Mouse (Mus musculus) liver, postnatal 0 days (tissue): ENCODE results near the gene Nedd9. TPM values are rescaled to one million over a fixed set of nuclear protein-coding genes. Genes with fewer than 3 reads are reported as not detected.

Source experiments
- ATAC-seq: fragments of 200-750 bp; cut with Nextera tagmentation; 2 replicates; pipeline ENCODE4 v1.8.0; 2017; ENCODE audit warnings: mild to moderate bottlenecking, moderate library complexity
- DNase-seq: peaks from one replicate; pipeline ENCODE4 v3.0.0-alpha.2; 2016
- H3K27ac ChIP-seq: fragments of 300-500 bp; sonication (generic); 2 replicates; pipeline ENCODE4 v1.5.1; 2014; ENCODE audit warnings: antibody characterized with exemption, moderate library complexity, mild to moderate bottlenecking, low read depth
- H3K27me3 ChIP-seq: fragments of 300-500 bp; sonication (generic); 2 replicates; pipeline ENCODE4 v1.6.1; 2014; ENCODE audit warnings: low read length, control low read depth, mixed read lengths; ENCODE audit not compliant: insufficient read depth
- H3K36me3 ChIP-seq: fragments of 300-500 bp; sonication (generic); replicated peaks from 2 replicates; pipeline ENCODE4 v1.6.1; 2014; ENCODE audit warnings: mild to moderate bottlenecking, control low read depth, low read length, moderate library complexity, mixed read lengths; ENCODE audit not compliant: insufficient read depth
- H3K4me1 ChIP-seq: fragments of 300-500 bp; sonication (generic); 2 replicates; pipeline ENCODE4 v1.6.1; 2014; ENCODE audit warnings: antibody characterized with exemption, mild to moderate bottlenecking, control low read depth; ENCODE audit not compliant: insufficient read depth
- H3K4me2 ChIP-seq: fragments of 300-500 bp; sonication (generic); 2 replicates; pipeline ENCODE4 v1.6.1; 2014; ENCODE audit warnings: low read depth, mild to moderate bottlenecking, low read length, moderate library complexity, mixed read lengths
- H3K4me3 ChIP-seq: fragments of 300-500 bp; sonication (generic); 2 replicates; pipeline ENCODE4 v1.5.1; 2014; ENCODE audit warnings: low read depth, low read length
- H3K9ac ChIP-seq: fragments of 300-500 bp; sonication (generic); replicated peaks from 2 replicates; pipeline ENCODE4 v1.6.1; 2014; ENCODE audit warnings: mild to moderate bottlenecking, moderate library complexity
- H3K9me3 ChIP-seq: fragments of 300-500 bp; sonication (generic); 2 replicates; pipeline ENCODE4 v1.6.1; 2016; ENCODE audit warnings: mild to moderate bottlenecking, control low read depth, low read length, mixed read lengths
- CTCF ChIP-seq: sonication (generic); IDR thresholded peaks from 2 replicates; pipeline ENCODE4 v1.5.1; 2016; ENCODE audit warnings: antibody characterized with exemption, low read depth
- EP300 ChIP-seq: IDR thresholded peaks from 2 replicates; pipeline ENCODE4 v1.6.1; 2016; ENCODE audit warnings: antibody characterized with exemption, low read depth, mild to moderate bottlenecking
- WGBS: fragments of 180-500 bp; shearing (Covaris S2); extraction: QIAGEN DNeasy Blood & Tissue Kit; methylation state at CpG from one replicate; pipeline ENCODE4 v1.1.7; 2014; ENCODE audit not compliant: insufficient replicate concordance; 5-methylcytosine and 5-hydroxymethylcytosine counted together
- polyA plus RNA-seq: library from polyadenylated mRNA; unstranded; fragments of >200 nt; fragmentation: Nextera tagmentation; extraction: Ambion mirVana; gene quantifications from 2 replicates; pipeline ENCODE4 v1.2.1, GENCODE M21; 2015

Nedd9 gene
- polyA plus RNA-seq, 1 experiment from 2014 or later: 6.9 TPM

DNA sequence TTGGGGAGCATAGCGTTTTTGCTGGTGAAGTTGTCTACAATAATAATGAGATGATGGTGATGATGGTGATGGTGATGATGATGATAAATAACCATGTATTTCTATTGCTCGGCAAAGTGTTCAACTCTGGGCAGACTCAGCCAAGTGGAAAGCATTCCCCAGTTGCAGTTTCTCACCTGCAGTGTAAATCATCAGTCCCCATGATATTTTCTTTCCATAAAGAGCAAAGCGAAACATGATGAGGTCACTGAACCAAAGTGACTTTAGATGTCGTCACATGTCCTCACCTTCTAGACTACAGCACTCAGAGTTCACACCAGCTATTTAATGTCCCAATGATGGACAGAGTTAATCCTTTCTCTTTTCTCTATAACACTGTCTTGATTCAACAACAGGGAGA is 130.0 kb downstream of the Nedd9 start:
- 79% methylated on average over 4 of the region's 4 CpGs for WGBS
- DNase-seq (no peak), ATAC-seq (no peak)
- TF ChIP-seq CTCF (no peak), EP300 (no peak)
- H3K4me3 ChIP-seq: peak overlapping the region; percentile 67
- no peaks in the 10 kb centered on the region for H3K27me3 ChIP-seq
- no peaks in the 10 kb centered on the region; the same call in 1 of the 2 replicates for H3K36me3 ChIP-seq
- peak overlapping the region; percentile 84 for H3K4me2 ChIP-seq
- no peaks in the 10 kb centered on the region for H3K9me3 ChIP-seq
- no peak overlapping the region for H3K27ac ChIP-seq
- peaks cover 30% of the 10 kb centered on the region for H3K4me1 ChIP-seq
- H3K9ac ChIP-seq: peak overlapping the region; percentile 74; the same call in 1 of the 2 replicates

DNA sequence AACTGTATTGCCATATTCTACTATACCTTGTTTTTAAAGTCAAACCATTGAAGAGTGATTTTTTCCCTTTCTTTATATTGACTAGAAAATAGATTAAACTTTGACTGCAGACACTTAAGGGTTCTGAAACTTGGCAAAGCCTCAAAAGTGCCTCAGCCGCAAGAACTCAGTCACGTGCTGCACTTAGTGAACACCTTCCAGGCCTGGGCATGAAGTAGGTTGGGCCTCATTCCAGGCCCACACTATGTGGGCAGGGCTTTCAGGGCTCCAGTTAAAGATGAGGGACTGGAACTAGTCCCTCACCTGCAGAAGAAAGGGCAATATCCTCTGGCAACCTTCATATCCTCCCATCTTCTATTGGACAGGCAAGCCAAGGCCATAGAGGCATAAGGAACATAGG is 131.6 kb downstream of the Nedd9 start:
- TF ChIP-seq EP300 (no peak), CTCF (no peak)
- no peaks in the 10 kb centered on the region for H3K9me3 ChIP-seq
- H3K36me3 ChIP-seq: no peaks in the 10 kb centered on the region; the same call in 1 of the 2 replicates
- no peak for DNase-seq
- H3K4me2 ChIP-seq: no peak overlapping the region
- ATAC-seq: no peak
- no peak overlapping the region for H3K4me3 ChIP-seq
- no peaks in the 10 kb centered on the region for H3K27me3 ChIP-seq
- 34% methylated on average over 2 of the region's 2 CpGs for WGBS
- no peak overlapping the region for H3K9ac ChIP-seq
- H3K4me1 ChIP-seq: peaks cover 36% of the 10 kb centered on the region
- H3K27ac ChIP-seq: no peak overlapping the region

- H3K27ac ChIP-seq: no peak overlapping the region
- no peak for ATAC-seq
- no peaks in the 10 kb centered on the region for H3K9me3 ChIP-seq
- no peak for DNase-seq
- no peak overlapping the region for H3K4me3 ChIP-seq
- 0 out of 2 replicates have a peak overlapping the region, but pooled peaks have one; percentile 17 for H3K9ac ChIP-seq
- H3K4me1 ChIP-seq: peaks cover 33% of the 10 kb centered on the region
- no peak overlapping the region for H3K4me2 ChIP-seq
- no peaks in the 10 kb centered on the region; the same call in 1 of the 2 replicates for H3K36me3 ChIP-seq
- TF ChIP-seq CTCF (no peak), EP300 (no peak)
- no peaks in the 10 kb centered on the region for H3K27me3 ChIP-seq
- 67% methylated on average over 6 of the region's 6 CpGs for WGBS
Measured at GRCm38 (mm10) chr13:41354591-41354990, 132.6 kb downstream of the Nedd9 start.

DNA sequence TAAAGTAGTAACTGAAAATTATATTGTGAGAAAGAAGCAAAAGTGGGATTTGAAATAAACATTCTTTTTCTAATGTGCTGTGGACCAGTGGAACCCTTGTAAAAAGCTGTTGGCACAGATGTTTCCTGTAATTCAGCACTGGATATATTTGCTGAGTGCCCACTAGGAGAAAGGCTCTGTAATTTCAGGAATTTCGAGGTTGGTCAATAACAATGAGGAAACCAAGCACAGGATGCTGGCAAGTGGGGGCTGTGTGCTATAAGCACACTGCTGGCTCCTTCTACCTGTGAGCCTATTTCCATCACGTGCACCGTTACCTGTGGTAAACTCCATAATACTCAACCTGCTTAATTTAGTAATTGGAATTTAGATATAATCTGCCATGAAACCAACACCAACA is 133.5 kb downstream of the Nedd9 start:
- H3K9me3 ChIP-seq: no peaks in the 10 kb centered on the region
- WGBS: 53% methylated on average over 3 of the region's 3 CpGs

GRCm38 (mm10) chr13:41352352-41352751 is 134.8 kb downstream of the Nedd9 start:
- 57% methylated on average over 5 of the region's 5 CpGs for WGBS
- Histone ChIP-seq H3K9me3 (no peaks in the 10 kb centered on the region), H3K27me3 (no peaks in the 10 kb centered on the region), H3K4me3 (no peak overlapping the region), H3K36me3 (no peaks in the 10 kb centered on the region; the same call in 1 of the 2 replicates), H3K4me2 (no peak overlapping the region), H3K27ac (no peak overlapping the region), H3K4me1 (peaks cover 29% of the 10 kb centered on the region), H3K9ac (no peak overlapping the region)
- TF ChIP-seq CTCF (no peak), EP300 (no peak)
- DNase-seq: no peak
- no peak for ATAC-seq

More for the DNA sequence above, 133.5 kb downstream of the Nedd9 start:
- Histone ChIP-seq H3K4me1 (peaks cover 33% of the 10 kb centered on the region), H3K4me3 (no peak overlapping the region), H3K4me2 (no peak overlapping the region), H3K36me3 (no peaks in the 10 kb centered on the region; the same call in 1 of the 2 replicates), H3K27me3 (no peaks in the 10 kb centered on the region), H3K27ac (no peak overlapping the region), H3K9ac (no peak overlapping the region)
- DNase-seq (no peak), ATAC-seq (no peak)
- TF ChIP-seq CTCF: no peak
- no peak for TF ChIP-seq EP300

- DNase-seq: no peak
- H3K4me3 ChIP-seq: no peak overlapping the region
- H3K9me3 ChIP-seq: no peaks in the 10 kb centered on the region
- no peak overlapping the region for H3K4me2 ChIP-seq
- H3K27me3 ChIP-seq: no peaks in the 10 kb centered on the region
- 62% methylated on average over 3 of the region's 3 CpGs for WGBS
- no peak for TF ChIP-seq CTCF
- no peak for TF ChIP-seq EP300
- no peak for ATAC-seq
- H3K36me3 ChIP-seq: no peaks in the 10 kb centered on the region
- H3K4me1 ChIP-seq: peaks cover 32% of the 10 kb centered on the region
- H3K9ac ChIP-seq: no peak overlapping the region
- no peak overlapping the region for H3K27ac ChIP-seq
Measured at GRCm38 (mm10) chr13:41350589-41350988, 136.6 kb downstream of the Nedd9 start.

DNA sequence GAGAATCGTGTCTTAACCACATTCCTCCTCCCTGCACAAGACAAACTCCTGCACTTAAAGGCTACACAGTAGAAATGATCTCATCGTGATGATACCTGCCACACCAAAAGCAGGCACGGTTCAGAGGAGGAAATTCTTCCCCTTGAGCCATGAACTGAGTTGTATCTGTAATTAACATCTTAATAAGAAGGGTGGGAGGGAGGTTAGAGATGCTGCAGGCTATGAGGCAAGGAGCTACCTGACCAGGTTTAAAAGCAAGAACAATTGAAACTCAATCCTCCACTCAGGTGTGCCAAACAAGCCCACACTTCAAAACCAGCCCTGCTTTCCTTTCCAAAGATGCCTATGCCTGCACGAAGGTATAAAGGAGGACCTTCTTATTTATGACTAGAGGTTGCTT is 137.4 kb downstream of the Nedd9 start:
- H3K4me2 ChIP-seq: no peak overlapping the region
- no peaks in the 10 kb centered on the region for H3K9me3 ChIP-seq
- ATAC-seq (no peak), DNase-seq (no peak)
- no peak overlapping the region for H3K27ac ChIP-seq
- H3K36me3 ChIP-seq: no peaks in the 10 kb centered on the region
- no peaks in the 10 kb centered on the region for H3K27me3 ChIP-seq
- no peak overlapping the region for H3K9ac ChIP-seq
- peaks cover 35% of the 10 kb centered on the region for H3K4me1 ChIP-seq
- 66% methylated on average over 4 of the region's 4 CpGs for WGBS
- no peak for TF ChIP-seq CTCF
- TF ChIP-seq EP300: no peak
- no peak overlapping the region for H3K4me3 ChIP-seq
